Mouse (Mus musculus): ENCODE measurements around the gene Tbx20. TPM values are rescaled to one million over a fixed set of nuclear protein-coding genes. Genes with fewer than 3 reads are reported as not detected.

Tbx20 gene
- polyA plus RNA-seq, 1 experiment = 1.6 TPM

DNA sequence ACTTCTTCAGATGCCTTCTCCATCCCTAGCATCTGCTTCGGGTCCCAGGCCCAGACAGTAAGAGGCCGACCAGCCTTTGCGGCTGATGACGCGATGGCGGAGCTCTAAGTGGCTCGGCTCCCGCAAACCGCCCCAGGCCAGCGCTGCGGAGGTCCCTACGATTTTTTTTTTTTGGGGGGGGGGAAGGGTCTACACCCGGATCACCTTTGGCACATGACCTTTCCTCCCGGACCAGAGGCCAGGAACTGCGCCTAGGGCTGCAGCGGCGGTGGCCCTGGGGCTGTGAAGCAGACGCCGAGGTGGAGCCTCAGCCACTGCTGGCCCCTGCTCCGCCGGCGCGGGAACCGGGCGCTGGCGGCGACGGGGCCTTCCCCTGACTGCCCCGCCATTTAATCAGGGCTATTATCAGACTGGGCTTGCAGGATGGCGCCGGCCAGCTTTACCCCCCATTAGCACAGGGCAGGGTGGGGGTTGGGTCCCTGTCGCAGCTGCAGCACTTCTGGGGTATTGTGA lies 6.9 kb upstream of the Tbx20 start:
- 3% methylated on average over 32 of the region's 32 CpGs for WGBS
- peaks cover 5% of the 10 kb centered on the region; the same call in 1 of the 2 replicates for H3K27me3 ChIP-seq (ENCODE audit: control insufficient read depth, insufficient read depth, low read length)
- TF ChIP-seq CTCF (IDR thresholded peaks at IDR 0.05; ENCODE audit: borderline replicate concordance, control insufficient read depth, extremely low read depth, insufficient read depth, low read length, poor library complexity) (no peak), POLR2A (IDR thresholded peaks at IDR 0.05; ENCODE audit: control insufficient read depth, extremely low read depth, insufficient read depth, low read length, poor library complexity) (no peak)
- H3K4me1 ChIP-seq (replicated peaks; ENCODE audit: control insufficient read depth, insufficient read depth, low read length) = no peaks in the 10 kb centered on the region
- H3K36me3 ChIP-seq (ENCODE audit: control insufficient read depth, insufficient read depth, low read length) = no peaks in the 10 kb centered on the region
- DNase-seq = no peak
- no peak overlapping the region for H3K4me3 ChIP-seq (ENCODE audit: control insufficient read depth, insufficient read depth, low read length)
- H3K27ac ChIP-seq (ENCODE audit: control insufficient read depth, insufficient read depth, low read length) = no peak overlapping the region

DNA sequence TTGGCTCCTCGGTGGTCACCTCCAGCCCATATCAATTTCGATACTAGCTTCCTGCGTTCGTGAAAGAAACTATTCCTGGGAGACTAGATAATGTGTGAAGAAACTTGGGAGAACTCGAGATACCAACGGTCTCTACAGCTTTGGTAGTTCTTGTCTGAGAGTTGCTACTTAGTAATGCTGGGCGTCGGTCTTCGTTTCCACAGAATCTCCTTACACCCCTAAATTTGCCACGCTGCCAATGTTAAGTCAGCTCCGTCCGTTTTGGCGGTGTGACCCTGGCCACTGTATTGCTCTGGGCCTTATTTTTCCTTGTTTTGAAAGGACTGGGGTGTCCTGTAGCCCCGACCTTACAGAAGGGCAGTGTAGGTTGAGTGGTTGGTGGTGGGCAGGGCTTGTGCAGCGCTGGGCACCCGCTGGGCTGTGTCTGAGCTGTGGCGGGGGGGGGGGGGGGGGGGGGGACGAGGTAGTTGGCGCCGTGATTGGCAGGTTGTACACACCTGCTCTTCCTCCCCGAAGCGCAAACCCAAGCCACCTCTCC lies 6.4 kb upstream of the Tbx20 start:
- H3K27ac ChIP-seq (ENCODE audit: control insufficient read depth, insufficient read depth, low read length) = no peak overlapping the region
- no peak overlapping the region for H3K4me3 ChIP-seq (ENCODE audit: control insufficient read depth, insufficient read depth, low read length)
- DNase-seq = no peak
- no peak for TF ChIP-seq CTCF (IDR thresholded peaks at IDR 0.05; ENCODE audit: borderline replicate concordance, control insufficient read depth, extremely low read depth, insufficient read depth, low read length, poor library complexity)
- no peak for TF ChIP-seq POLR2A (IDR thresholded peaks at IDR 0.05; ENCODE audit: control insufficient read depth, extremely low read depth, insufficient read depth, low read length, poor library complexity)
- WGBS = 5% methylated on average over 22 of the region's 22 CpGs
- H3K36me3 ChIP-seq (ENCODE audit: control insufficient read depth, insufficient read depth, low read length) = no peaks in the 10 kb centered on the region
- no peaks in the 10 kb centered on the region for H3K4me1 ChIP-seq (replicated peaks; ENCODE audit: control insufficient read depth, insufficient read depth, low read length)
- H3K27me3 ChIP-seq (ENCODE audit: control insufficient read depth, insufficient read depth, low read length) = peaks cover 5% of the 10 kb centered on the region; the same call in 1 of the 2 replicates

DNA sequence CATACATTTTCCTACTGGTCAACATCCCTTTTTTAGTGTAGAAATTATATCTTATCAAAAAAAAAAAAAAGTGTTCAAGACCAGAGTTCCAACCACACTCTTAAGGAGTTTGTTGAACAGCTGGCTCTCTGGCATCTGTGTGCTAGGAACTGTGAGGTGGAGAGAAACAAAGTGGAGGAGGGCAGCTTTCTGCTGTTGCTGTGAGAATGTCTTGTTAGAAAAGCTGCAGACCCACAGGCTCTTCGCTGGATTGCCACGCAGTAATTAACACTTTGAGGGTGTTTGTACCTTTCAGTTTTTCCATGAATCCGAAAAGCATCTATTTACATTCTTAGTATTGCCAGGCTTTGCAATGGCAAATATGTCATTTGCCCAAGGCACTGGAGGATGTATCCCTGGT lies 5.9 kb upstream of the Tbx20 start:
- Histone ChIP-seq H3K27ac (ENCODE audit: control insufficient read depth, insufficient read depth, low read length) (no peak overlapping the region), H3K36me3 (ENCODE audit: control insufficient read depth, insufficient read depth, low read length) (no peaks in the 10 kb centered on the region), H3K27me3 (ENCODE audit: control insufficient read depth, insufficient read depth, low read length) (peaks cover 5% of the 10 kb centered on the region; the same call in 1 of the 2 replicates), H3K4me3 (ENCODE audit: control insufficient read depth, insufficient read depth, low read length) (no peak overlapping the region), H3K4me1 (replicated peaks; ENCODE audit: control insufficient read depth, insufficient read depth, low read length) (no peaks in the 10 kb centered on the region)
- no peak for DNase-seq
- WGBS = 9% methylated on average over 3 of the region's 3 CpGs
- TF ChIP-seq POLR2A (IDR thresholded peaks at IDR 0.05; ENCODE audit: control insufficient read depth, extremely low read depth, insufficient read depth, low read length, poor library complexity) (no peak), CTCF (IDR thresholded peaks at IDR 0.05; ENCODE audit: borderline replicate concordance, control insufficient read depth, extremely low read depth, insufficient read depth, low read length, poor library complexity) (no peak)

DNA sequence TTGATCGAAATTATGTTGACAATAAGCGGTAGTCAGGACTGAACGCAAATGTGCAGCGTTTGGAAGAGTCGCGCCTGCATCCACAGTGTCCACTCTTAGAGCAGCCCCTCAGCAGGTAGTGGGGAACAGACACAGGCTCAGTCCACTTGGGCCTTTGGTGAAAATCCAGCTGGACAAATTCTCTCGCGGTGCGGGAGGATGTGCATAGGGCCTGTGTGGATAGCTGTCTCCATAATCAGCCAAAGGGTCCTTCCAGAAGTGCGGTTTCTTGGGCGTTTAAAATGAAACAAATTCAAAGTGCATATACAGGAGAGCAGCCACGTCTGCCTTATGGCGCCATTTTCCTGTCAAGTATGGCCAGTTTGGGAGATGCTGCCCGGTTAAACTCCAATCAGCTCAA lies 4.5 kb upstream of the Tbx20 start:
- Histone ChIP-seq H3K27me3 (ENCODE audit: control insufficient read depth, insufficient read depth, low read length) (peaks cover 10% of the 10 kb centered on the region), H3K4me3 (ENCODE audit: control insufficient read depth, insufficient read depth, low read length) (no peak overlapping the region), H3K27ac (ENCODE audit: control insufficient read depth, insufficient read depth, low read length) (no peak overlapping the region), H3K36me3 (ENCODE audit: control insufficient read depth, insufficient read depth, low read length) (no peaks in the 10 kb centered on the region), H3K4me1 (replicated peaks; ENCODE audit: control insufficient read depth, insufficient read depth, low read length) (no peaks in the 10 kb centered on the region)
- no peak for DNase-seq
- TF ChIP-seq CTCF (IDR thresholded peaks at IDR 0.05; ENCODE audit: borderline replicate concordance, control insufficient read depth, extremely low read depth, insufficient read depth, low read length, poor library complexity) (no peak), POLR2A (IDR thresholded peaks at IDR 0.05; ENCODE audit: control insufficient read depth, extremely low read depth, insufficient read depth, low read length, poor library complexity) (no peak)
- 10% methylated on average over 14 of the region's 14 CpGs for WGBS

DNA sequence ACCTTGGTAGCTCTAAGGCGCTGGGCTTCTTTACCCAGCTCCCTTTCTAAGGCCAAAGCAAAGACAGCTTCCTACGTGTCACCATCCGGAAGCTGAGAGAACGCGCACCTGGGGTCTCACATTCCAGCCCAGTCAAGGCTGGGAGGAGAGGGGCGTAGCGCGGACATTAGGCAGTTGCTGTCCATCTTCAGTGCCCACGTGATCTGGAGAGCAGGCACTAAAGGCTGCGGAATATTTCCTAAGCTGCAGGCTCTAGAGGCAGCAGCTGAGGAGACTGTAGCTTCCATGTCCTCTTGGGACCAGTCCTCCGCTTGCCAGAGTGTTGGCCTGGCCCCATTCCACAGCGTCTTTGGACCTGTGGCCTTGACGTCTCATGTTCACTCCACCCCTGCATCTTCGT lies 3.9 kb upstream of the Tbx20 start:
- no peaks in the 10 kb centered on the region for H3K4me1 ChIP-seq (replicated peaks; ENCODE audit: control insufficient read depth, insufficient read depth, low read length)
- H3K27me3 ChIP-seq (ENCODE audit: control insufficient read depth, insufficient read depth, low read length) = peaks cover 10% of the 10 kb centered on the region
- no peaks in the 10 kb centered on the region for H3K36me3 ChIP-seq (ENCODE audit: control insufficient read depth, insufficient read depth, low read length)
- TF ChIP-seq POLR2A (IDR thresholded peaks at IDR 0.05; ENCODE audit: control insufficient read depth, extremely low read depth, insufficient read depth, low read length, poor library complexity) (no peak), CTCF (IDR thresholded peaks at IDR 0.05; ENCODE audit: borderline replicate concordance, control insufficient read depth, extremely low read depth, insufficient read depth, low read length, poor library complexity) (no peak)
- WGBS = 5% methylated on average over 14 of the region's 14 CpGs
- DNase-seq = no peak
- H3K4me3 ChIP-seq (ENCODE audit: control insufficient read depth, insufficient read depth, low read length) = no peak overlapping the region
- H3K27ac ChIP-seq (ENCODE audit: control insufficient read depth, insufficient read depth, low read length) = no peak overlapping the region

DNA sequence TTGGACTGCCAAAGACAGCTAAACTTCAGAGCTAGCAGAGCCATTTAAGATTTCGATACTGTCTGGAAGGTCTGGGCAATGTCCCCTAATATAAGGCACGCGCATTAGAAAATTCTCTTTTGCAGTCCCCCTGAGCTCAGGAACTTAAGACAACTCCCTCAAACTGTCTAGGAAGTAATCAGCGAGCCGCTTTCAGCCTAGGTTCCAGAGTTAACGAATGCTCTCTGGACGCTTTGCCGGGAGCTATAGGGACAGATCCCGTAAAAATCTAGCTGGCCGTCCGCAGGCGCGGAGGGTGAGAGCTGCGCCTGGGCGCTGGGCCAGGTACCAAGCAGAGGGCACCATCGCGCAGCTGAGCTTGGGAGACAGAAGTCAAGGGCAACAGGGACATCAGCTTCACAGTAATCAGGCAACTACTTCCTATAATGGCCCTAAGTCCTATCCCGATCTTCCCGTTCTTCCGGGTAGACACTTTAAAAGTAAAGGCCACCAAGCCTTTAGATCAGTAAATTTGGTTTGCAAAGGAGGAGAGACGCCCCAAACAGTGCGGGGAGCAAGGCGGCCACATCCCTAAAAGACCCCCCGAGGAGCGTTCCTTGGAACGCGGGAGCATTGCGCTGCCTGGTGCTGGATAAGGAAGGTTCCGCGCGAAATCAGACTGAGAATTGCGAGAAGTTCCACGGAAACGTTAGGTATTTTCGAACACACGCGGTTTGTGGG lies 3.2 kb upstream of the Tbx20 start:
- 7% methylated on average over 37 of the region's 37 CpGs for WGBS
- Histone ChIP-seq H3K27me3 (ENCODE audit: control insufficient read depth, insufficient read depth, low read length) (peaks cover 10% of the 10 kb centered on the region), H3K4me1 (replicated peaks; ENCODE audit: control insufficient read depth, insufficient read depth, low read length) (no peaks in the 10 kb centered on the region), H3K36me3 (ENCODE audit: control insufficient read depth, insufficient read depth, low read length) (no peaks in the 10 kb centered on the region), H3K27ac (ENCODE audit: control insufficient read depth, insufficient read depth, low read length) (no peak overlapping the region), H3K4me3 (ENCODE audit: control insufficient read depth, insufficient read depth, low read length) (no peak overlapping the region)
- no peak for DNase-seq
- TF ChIP-seq CTCF (IDR thresholded peaks at IDR 0.05; ENCODE audit: borderline replicate concordance, control insufficient read depth, extremely low read depth, insufficient read depth, low read length, poor library complexity) (no peak), POLR2A (IDR thresholded peaks at IDR 0.05; ENCODE audit: control insufficient read depth, extremely low read depth, insufficient read depth, low read length, poor library complexity) (no peak)
